Mouse (Mus musculus): ENCODE measurements at regions not wholly inside any gene's neighbourhood (a gene's known extent, or its start where the extent isn't known, plus 50 kb on each side); places are given as distances from the start of the nearest gene placed in this dataset.

DNA sequence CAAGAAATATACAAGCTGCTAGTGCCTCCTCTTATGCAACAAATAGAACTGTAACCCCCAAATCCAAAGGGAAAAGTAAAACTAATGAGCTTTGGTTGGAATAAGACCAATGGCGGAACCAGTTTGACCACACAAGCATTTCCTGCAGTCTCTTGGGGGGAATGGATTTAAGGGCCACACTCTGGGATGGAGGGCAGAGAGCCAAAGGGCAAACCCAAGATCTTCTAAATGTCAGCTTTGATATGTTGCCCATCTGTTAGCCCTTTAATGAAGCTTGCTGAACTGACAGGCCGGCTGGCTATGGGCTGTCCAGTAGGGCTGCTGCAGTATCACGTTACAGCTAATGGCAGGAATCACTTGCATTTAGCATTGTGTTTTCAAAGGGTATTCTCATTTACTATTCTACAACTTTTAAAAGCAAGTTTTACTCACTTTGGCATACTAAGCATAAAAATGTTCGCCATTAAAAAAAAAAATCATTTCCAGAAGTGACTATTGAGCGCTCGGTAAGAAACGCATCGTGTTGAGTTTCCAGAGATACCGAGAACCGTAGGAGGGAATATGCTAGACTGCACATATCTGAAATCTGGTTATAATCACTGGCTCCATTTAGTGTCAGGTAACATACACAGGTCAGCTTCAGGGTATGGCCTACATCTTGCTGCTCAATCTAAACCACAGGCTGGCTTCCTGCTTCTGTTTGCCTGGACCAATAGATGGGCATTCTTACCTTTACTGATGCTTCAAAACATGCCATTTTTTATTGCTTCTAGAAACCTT is 51.1 kb upstream of the Mmadhc start:
- no peak for TF ChIP-seq CTCF (IDR thresholded peaks at IDR 0.05; ENCODE audit: borderline replicate concordance, extremely low read depth, insufficient read depth, insufficient read length)
- no peak for TF ChIP-seq POLR2A (IDR thresholded peaks at IDR 0.05; ENCODE audit: borderline replicate concordance, extremely low read depth, insufficient read depth, insufficient read length, poor library complexity, severe bottlenecking)

Measured in brain, embryonic 14.5 days (tissue).